Mouse (Mus musculus): ENCODE data around the gene Cdh26. TPM values are rescaled to one million over a fixed set of nuclear protein-coding genes. Genes with fewer than 3 reads are reported as not detected.
A peak's percentile ranks its signal among the peaks of the same experiment; 100 is the strongest.

Cdh26 gene
- polyA plus RNA-seq, 1 experiment from 2014 or later, result not detected

DNA sequence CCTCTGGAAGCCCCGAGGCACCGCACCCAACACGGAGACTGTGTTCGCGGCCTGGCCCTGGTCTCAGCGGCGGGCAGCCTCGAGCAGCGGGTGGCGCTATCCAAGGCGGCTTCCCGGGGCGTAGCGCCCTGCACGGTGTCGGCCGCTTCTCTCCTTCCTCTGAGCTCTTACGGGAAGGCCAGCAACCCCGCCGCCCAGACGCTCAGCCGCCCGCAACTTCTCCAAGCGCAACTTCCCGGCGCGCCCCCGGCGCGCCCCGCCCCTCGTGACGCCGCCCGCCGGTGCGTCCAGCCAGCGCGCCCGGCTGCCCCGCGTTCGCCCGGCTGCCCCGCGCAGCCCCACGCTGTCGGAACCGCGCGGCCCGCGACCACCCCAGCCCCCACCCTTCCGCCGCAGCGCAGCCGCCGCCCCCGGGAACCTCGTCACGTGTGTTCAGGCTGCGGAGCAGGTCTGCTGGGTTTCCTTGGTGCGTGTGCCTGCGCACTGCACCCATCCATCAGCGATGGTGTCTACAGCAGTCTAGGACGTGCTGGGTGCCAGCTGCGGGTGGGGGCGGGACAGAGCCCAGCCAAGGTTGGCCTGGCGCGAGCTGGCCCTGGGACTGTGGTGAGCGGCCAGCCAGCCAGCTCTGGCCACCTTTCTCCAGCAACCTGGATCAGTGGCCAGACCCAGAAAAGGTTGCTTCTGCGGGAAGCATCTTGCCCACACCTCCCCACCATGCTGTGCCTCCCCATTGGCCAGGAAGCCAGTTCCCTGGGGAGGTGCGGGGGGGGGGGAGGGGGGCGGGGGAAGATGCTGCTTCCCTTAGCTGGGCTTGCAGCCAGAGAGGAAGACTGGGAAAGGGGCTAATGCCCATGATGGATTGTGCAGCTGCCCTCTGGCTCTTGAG lies 15.8 kb upstream of the Cdh26 start, which contains the start of the genes Ppp1r3d and Fam217b:
Gene Ppp1r3d, minus strand, starts transcription at position 212 of the 889 bp plus-strand sequence.
Gene Fam217b, plus strand, starts transcription at position 264 of the 889 bp plus-strand sequence.
- Histone ChIP-seq H3K27ac (replicated peaks in 1 of 2; ENCODE audit: control insufficient read depth in 1 of 2, insufficient read depth in 1 of 2, low read depth in 2 of 2, low read length in 2 of 2) (peak within 1 kb of the TSS; percentile 80 to 90), H3K4me3 (ENCODE audit: control insufficient read depth in 1 of 2, insufficient read depth in 1 of 2, low read depth in 1 of 2, low read length in 2 of 2) (peak within 1 kb of the TSS; percentile 63 to 68), H3K9me3 (ENCODE audit: control insufficient read depth, low read length) (0 out of 2 replicates have a peak, but pooled peaks cover 3% of the 10 kb centered on the region), H3K4me2 (ENCODE audit: low read length) (peak within 1 kb of the TSS; percentile 99), H3K36me3 (ENCODE audit: control insufficient read depth, insufficient read depth, low read length) (peaks cover 20% of the 10 kb centered on the region), H3K4me1 (ENCODE audit: control insufficient read depth in 2 of 2, insufficient read depth in 2 of 2, low read length in 2 of 2) (peaks cover 22 to 57% of the 10 kb centered on the region in 2 experiments), H3K27me3 (ENCODE audit: control insufficient read depth, insufficient read depth, low read length) (no peaks in the 10 kb centered on the region), H3K9ac (ENCODE audit: low read length) (peak within 1 kb of the TSS; percentile 82)
- 0% methylated on average over 66 of the region's 74 CpGs for WGBS
- ATAC-seq (ENCODE audit: insufficient number of reproducible peaks, insufficient read depth, low FRiP score, low read depth), result peak; percentile 72

GRCm38 (mm10) chr2:178415150-178415448 lies 15.2 kb upstream of the Cdh26 start:
- Histone ChIP-seq H3K4me3 (ENCODE audit: control insufficient read depth in 1 of 2, insufficient read depth in 1 of 2, low read depth in 1 of 2, low read length in 2 of 2) (peak overlapping the region; percentile 63 to 68), H3K27me3 (ENCODE audit: control insufficient read depth, insufficient read depth, low read length) (no peaks in the 10 kb centered on the region), H3K4me1 (ENCODE audit: control insufficient read depth in 2 of 2, insufficient read depth in 2 of 2, low read length in 2 of 2) (peaks cover 22 to 51% of the 10 kb centered on the region in 2 experiments), H3K9ac (ENCODE audit: low read length) (peak overlapping the region; percentile 82), H3K9me3 (ENCODE audit: control insufficient read depth, low read length) (0 out of 2 replicates have a peak, but pooled peaks cover 3% of the 10 kb centered on the region), H3K36me3 (ENCODE audit: control insufficient read depth, insufficient read depth, low read length) (peaks cover 23% of the 10 kb centered on the region), H3K4me2 (ENCODE audit: low read length) (peak overlapping the region; percentile 99), H3K27ac (replicated peaks in 1 of 2; ENCODE audit: control insufficient read depth in 1 of 2, insufficient read depth in 1 of 2, low read depth in 2 of 2, low read length in 2 of 2) (peak overlapping the region; percentile 29 to 90; a peak in 2 of 4 replicates)
- 31% methylated on average over 3 of the region's 3 CpGs for WGBS
- no peak for ATAC-seq (ENCODE audit: insufficient number of reproducible peaks, insufficient read depth, low FRiP score, low read depth)

DNA sequence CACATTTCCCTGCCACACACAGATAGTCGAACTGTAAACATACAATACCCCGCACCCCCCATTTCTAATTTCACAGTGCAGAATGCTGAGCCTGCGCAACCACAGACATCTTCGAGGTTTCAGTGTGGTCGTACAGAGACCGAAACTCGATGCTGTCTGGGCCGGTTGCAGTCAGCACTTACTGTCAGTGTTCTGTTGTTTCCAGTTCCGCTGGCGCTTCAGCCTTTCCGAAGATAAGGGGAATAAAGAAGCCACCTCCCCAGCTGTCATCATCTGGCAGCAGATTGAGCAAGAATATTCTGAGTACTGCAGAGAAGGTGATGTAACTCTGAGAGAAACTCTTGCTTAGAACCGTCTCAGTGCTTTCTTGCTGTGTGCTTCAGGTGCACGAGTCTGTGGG lies 13.9 kb upstream of the Cdh26 start:
- Histone ChIP-seq H3K4me3 (ENCODE audit: control insufficient read depth in 1 of 2, insufficient read depth in 1 of 2, low read depth in 1 of 2, low read length in 2 of 2) (no peak overlapping the region), H3K4me2 (ENCODE audit: low read length) (peak overlapping the region; percentile 44)
- 31% methylated on average over 13 of the region's 13 CpGs for WGBS

GRCm38 (mm10) chr2:178416970-178417369 lies 13.4 kb upstream of the Cdh26 start:
- no peak overlapping the region for H3K4me2 ChIP-seq (ENCODE audit: low read length)
- WGBS, result 40% methylated on average over 4 of the region's 4 CpGs
- peaks cover 27 to 51% of the 10 kb centered on the region in 2 experiments for H3K4me1 ChIP-seq (ENCODE audit: control insufficient read depth in 2 of 2, insufficient read depth in 2 of 2, low read length in 2 of 2)
- H3K27ac ChIP-seq (replicated peaks in 1 of 2; ENCODE audit: control insufficient read depth in 1 of 2, insufficient read depth in 1 of 2, low read depth in 2 of 2, low read length in 2 of 2), result no peak overlapping the region
- H3K9me3 ChIP-seq (ENCODE audit: control insufficient read depth, low read length), result 0 out of 2 replicates have a peak, but pooled peaks cover 3% of the 10 kb centered on the region
- no peaks in the 10 kb centered on the region for H3K27me3 ChIP-seq (ENCODE audit: control insufficient read depth, insufficient read depth, low read length)
- no peak overlapping the region for H3K4me3 ChIP-seq (ENCODE audit: control insufficient read depth in 1 of 2, insufficient read depth in 1 of 2, low read depth in 1 of 2, low read length in 2 of 2)
- no peak overlapping the region for H3K9ac ChIP-seq (ENCODE audit: low read length)
- ATAC-seq (ENCODE audit: insufficient number of reproducible peaks, insufficient read depth, low FRiP score, low read depth), result no peak
- peaks cover 34% of the 10 kb centered on the region for H3K36me3 ChIP-seq (ENCODE audit: control insufficient read depth, insufficient read depth, low read length)

More for the DNA sequence above, 13.9 kb upstream of the Cdh26 start:
- Histone ChIP-seq H3K36me3 (ENCODE audit: control insufficient read depth, insufficient read depth, low read length) (peaks cover 34% of the 10 kb centered on the region), H3K9me3 (ENCODE audit: control insufficient read depth, low read length) (0 out of 2 replicates have a peak, but pooled peaks cover 3% of the 10 kb centered on the region), H3K4me1 (ENCODE audit: control insufficient read depth in 2 of 2, insufficient read depth in 2 of 2, low read length in 2 of 2) (peaks cover 28 to 51% of the 10 kb centered on the region in 2 experiments), H3K27me3 (ENCODE audit: control insufficient read depth, insufficient read depth, low read length) (no peaks in the 10 kb centered on the region), H3K9ac (ENCODE audit: low read length) (peak overlapping the region; percentile 41), H3K27ac (replicated peaks in 1 of 2; ENCODE audit: control insufficient read depth in 1 of 2, insufficient read depth in 1 of 2, low read depth in 2 of 2, low read length in 2 of 2) (peak overlapping the region in 1 of 2 experiments; percentile 28; a peak in 2 of 4 replicates)
- no peak for ATAC-seq (ENCODE audit: insufficient number of reproducible peaks, insufficient read depth, low FRiP score, low read depth)

- Histone ChIP-seq H3K27me3 (ENCODE audit: control insufficient read depth, insufficient read depth, low read length) (no peaks in the 10 kb centered on the region), H3K9me3 (ENCODE audit: control insufficient read depth, low read length) (0 out of 2 replicates have a peak, but pooled peaks cover 3% of the 10 kb centered on the region), H3K9ac (ENCODE audit: low read length) (no peak overlapping the region), H3K4me2 (ENCODE audit: low read length) (no peak overlapping the region), H3K27ac (replicated peaks in 1 of 2; ENCODE audit: control insufficient read depth in 1 of 2, insufficient read depth in 1 of 2, low read depth in 2 of 2, low read length in 2 of 2) (peak overlapping the region in 1 of 2 experiments; percentile 44; a peak in 2 of 4 replicates), H3K4me1 (ENCODE audit: control insufficient read depth in 2 of 2, insufficient read depth in 2 of 2, low read length in 2 of 2) (peaks cover 17 to 46% of the 10 kb centered on the region in 2 experiments), H3K36me3 (ENCODE audit: control insufficient read depth, insufficient read depth, low read length) (peaks cover 37% of the 10 kb centered on the region), H3K4me3 (ENCODE audit: control insufficient read depth in 1 of 2, insufficient read depth in 1 of 2, low read depth in 1 of 2, low read length in 2 of 2) (no peak overlapping the region)
- no peak for ATAC-seq (ENCODE audit: insufficient number of reproducible peaks, insufficient read depth, low FRiP score, low read depth)
- WGBS, result 51% methylated on average over 9 of the region's 9 CpGs
Measured at GRCm38 (mm10) chr2:178420576-178420975, 9.8 kb upstream of the Cdh26 start.

- H3K27me3 ChIP-seq (ENCODE audit: control insufficient read depth, insufficient read depth, low read length), result no peaks in the 10 kb centered on the region
- peak overlapping the region; percentile 84 to 87 for H3K27ac ChIP-seq (replicated peaks in 1 of 2; ENCODE audit: control insufficient read depth in 1 of 2, insufficient read depth in 1 of 2, low read depth in 2 of 2, low read length in 2 of 2)
- peak overlapping the region; percentile 37 for H3K4me2 ChIP-seq (ENCODE audit: low read length)
- 16% methylated on average over 6 of the region's 6 CpGs for WGBS
- H3K4me3 ChIP-seq (ENCODE audit: control insufficient read depth in 1 of 2, insufficient read depth in 1 of 2, low read depth in 1 of 2, low read length in 2 of 2), result no peak overlapping the region
- peaks cover 11 to 38% of the 10 kb centered on the region in 2 experiments for H3K4me1 ChIP-seq (ENCODE audit: control insufficient read depth in 2 of 2, insufficient read depth in 2 of 2, low read length in 2 of 2)
- ATAC-seq (ENCODE audit: insufficient number of reproducible peaks, insufficient read depth, low FRiP score, low read depth), result no peak
- peaks cover 37% of the 10 kb centered on the region for H3K36me3 ChIP-seq (ENCODE audit: control insufficient read depth, insufficient read depth, low read length)
- H3K9me3 ChIP-seq (ENCODE audit: control insufficient read depth, low read length), result 0 out of 2 replicates have a peak, but pooled peaks cover 3% of the 10 kb centered on the region
- H3K9ac ChIP-seq (ENCODE audit: low read length), result peak overlapping the region; percentile 54
Measured at GRCm38 (mm10) chr2:178421603-178422002, 8.7 kb upstream of the Cdh26 start.

DNA sequence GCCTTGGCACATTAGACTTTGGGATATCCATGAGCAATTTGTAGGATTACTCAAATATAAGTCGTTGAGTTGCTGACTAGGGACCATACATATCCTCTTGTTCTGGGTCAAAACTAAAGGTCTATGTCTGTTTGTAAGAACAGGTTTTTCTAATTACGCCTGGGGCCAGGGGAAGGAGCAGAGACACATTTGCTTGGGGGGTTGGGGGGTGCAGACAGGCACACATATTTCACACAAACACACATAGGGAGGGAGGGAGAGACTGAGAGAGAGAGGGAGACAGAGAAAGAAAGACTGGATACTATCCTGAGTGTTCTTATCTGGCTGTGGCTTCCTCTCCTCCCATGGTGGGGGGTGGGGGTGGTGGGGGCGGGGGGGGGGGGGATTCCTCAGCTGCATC lies 8.1 kb upstream of the Cdh26 start:
- WGBS, result 16% methylated on average over 2 of the region's 3 CpGs
- ATAC-seq (ENCODE audit: insufficient number of reproducible peaks, insufficient read depth, low FRiP score, low read depth), result peak; percentile 33; the same call in 1 of the 2 replicates
- Histone ChIP-seq H3K27me3 (ENCODE audit: control insufficient read depth, insufficient read depth, low read length) (no peaks in the 10 kb centered on the region), H3K9ac (ENCODE audit: low read length) (peak overlapping the region; percentile 54), H3K4me2 (ENCODE audit: low read length) (peak overlapping the region; percentile 37), H3K36me3 (ENCODE audit: control insufficient read depth, insufficient read depth, low read length) (peaks cover 37% of the 10 kb centered on the region), H3K9me3 (ENCODE audit: control insufficient read depth, low read length) (0 out of 2 replicates have a peak, but pooled peaks cover 3% of the 10 kb centered on the region), H3K27ac (replicated peaks in 1 of 2; ENCODE audit: control insufficient read depth in 1 of 2, insufficient read depth in 1 of 2, low read depth in 2 of 2, low read length in 2 of 2) (peak overlapping the region; percentile 68 to 87), H3K4me3 (ENCODE audit: control insufficient read depth in 1 of 2, insufficient read depth in 1 of 2, low read depth in 1 of 2, low read length in 2 of 2) (no peak overlapping the region), H3K4me1 (ENCODE audit: control insufficient read depth in 2 of 2, insufficient read depth in 2 of 2, low read length in 2 of 2) (peaks cover 11 to 32% of the 10 kb centered on the region in 2 experiments)
